Mouse (Mus musculus) spleen, adult 12 weeks (tissue): ENCODE data around the gene Srrm1.

Source experiments
- DNase-seq: peaks from one replicate; pipeline ENCODE4 v3.0.0; 2022; ENCODE audit warnings: low spot score

Srrm1 gene

DNA sequence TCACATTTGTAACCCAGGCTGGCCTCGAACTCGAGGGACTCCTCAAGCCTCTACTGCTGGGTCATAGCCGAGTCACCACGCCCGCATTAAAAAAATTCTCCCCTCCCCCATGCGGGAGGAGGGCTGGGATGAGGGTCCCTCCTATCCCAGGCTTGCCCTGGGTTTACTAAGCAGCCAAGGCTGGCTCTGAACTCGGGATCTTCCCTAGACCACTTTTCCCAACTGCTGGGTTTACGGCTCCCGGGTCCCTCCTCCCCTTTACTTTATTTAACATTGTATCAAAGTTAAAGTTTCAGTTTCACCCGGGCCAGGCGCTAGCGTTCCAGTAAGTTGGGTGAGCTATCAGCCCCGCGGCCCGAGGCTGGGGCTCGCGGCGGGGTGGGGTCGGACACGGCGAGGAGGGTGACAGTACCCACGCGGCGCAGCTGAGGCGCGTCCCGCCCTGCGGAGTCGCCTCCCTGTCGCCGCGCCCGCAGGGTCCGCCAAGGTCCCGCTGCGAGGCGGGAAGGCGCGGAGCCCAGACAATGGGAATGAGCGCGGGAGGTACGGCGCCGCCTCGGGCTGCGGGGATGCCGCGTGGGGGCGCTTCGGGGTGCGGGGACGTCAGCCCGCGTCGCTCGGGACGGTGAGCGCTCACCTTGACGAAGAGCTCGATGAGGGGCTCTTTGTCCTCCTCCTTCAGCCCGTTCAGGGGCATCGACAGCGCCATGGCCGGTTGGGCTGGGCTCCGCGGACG, 81.1 kb downstream of the Srrm1 start:
- DNase-seq, result peak; percentile 67

DNA sequence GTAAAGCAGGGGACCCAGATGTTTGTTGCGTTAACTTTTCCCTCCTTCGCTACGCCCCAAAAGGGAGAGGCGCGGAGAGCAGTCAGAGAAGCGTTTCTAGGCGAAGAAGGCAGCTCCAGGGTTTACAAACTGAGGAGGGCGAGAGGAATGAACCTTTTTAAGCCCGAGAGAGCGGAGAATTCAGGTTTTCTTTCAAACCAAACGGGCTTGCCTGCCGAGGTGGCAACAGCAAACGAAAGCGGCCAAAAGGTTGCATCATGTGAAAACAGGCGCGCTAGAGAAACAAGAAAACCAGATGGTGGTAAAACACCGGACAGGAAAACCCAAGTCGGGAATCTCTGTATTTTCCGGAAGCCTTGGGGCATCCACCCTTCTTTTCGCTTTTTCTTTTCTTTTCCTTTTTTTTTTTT, 81.7 kb downstream of the Srrm1 start:
- DNase-seq, result peak; percentile 26
